ENCODE assay signal across 9 mouse cellular contexts in the genomic region with DNA sequence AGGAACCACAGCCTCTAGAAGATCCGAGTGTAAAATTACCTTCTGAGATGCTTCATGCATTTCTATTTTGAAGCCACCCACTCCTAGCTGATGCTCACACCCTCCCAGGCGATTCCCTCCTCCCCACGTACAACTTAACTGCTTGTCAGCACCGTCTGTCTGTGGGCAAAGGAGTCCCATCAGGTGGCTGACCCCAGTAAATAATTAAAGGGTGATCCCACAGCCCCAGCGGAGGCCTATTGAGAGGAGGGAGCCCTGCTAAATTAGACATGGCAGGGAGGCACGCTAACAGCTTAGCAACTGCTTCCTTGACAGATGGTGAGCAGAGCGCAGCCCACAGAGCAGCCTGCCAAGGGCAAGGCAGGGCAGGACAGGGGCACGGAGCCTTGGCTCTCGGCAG. TPM values are rescaled to one million over a fixed set of nuclear protein-coding genes. Genes with fewer than 3 reads are reported as not detected.
DNase-seq lines count a peak whose midpoint lies in the region; ATAC-seq and TF ChIP-seq lines count a peak whose summit lies in the region.
"Had no signal": no experiment of that assay in that cellular context is flagged by ENCODE, and none has a peak within 500 bp of the region (broad histone marks: within the 10 kb centered on the region; RNA-seq: fewer than 3 reads in every experiment).

No protein-coding gene starts in this region.

- no peak overlapping the region for H3K4me3 ChIP-seq in kidney, postnatal 0 days (replicated peaks; ENCODE audit: low read depth, low read length)
- H3K4me3 ChIP-seq in embryonic facial prominence, embryonic 10.5 days, result no peak overlapping the region

- no peak overlapping the region for H3K9ac ChIP-seq in kidney, postnatal 0 days (ENCODE audit: low read depth, low read length)
- H3K9ac ChIP-seq: lung, embryonic 14.5 days had no signal

- no peaks in the 10 kb centered on the region for H3K27me3 ChIP-seq in kidney, postnatal 0 days (ENCODE audit: insufficient read depth, low read length)
- no peaks in the 10 kb centered on the region for H3K27me3 ChIP-seq in embryonic facial prominence, embryonic 10.5 days (replicated peaks; ENCODE audit: low read depth, poor library complexity, severe bottlenecking)

- no peak for TF ChIP-seq CTCF in kidney, postnatal 0 days (IDR thresholded peaks at IDR 0.05; ENCODE audit: low read depth)

- peaks cover 22% of the 10 kb centered on the region for H3K4me1 ChIP-seq in kidney, postnatal 0 days (replicated peaks; ENCODE audit: insufficient read depth, low read length)
- H3K4me1 ChIP-seq in embryonic facial prominence, embryonic 10.5 days, result peaks cover 62% of the 10 kb centered on the region

- no peaks in the 10 kb centered on the region for H3K36me3 ChIP-seq in kidney, postnatal 0 days (ENCODE audit: insufficient read depth, low read length)
- H3K36me3 ChIP-seq in embryonic facial prominence, embryonic 10.5 days (replicated peaks), result no peaks in the 10 kb centered on the region

- H3K9me3 ChIP-seq in kidney, postnatal 0 days (replicated peaks; ENCODE audit: low read length), result no peaks in the 10 kb centered on the region
- no peaks in the 10 kb centered on the region for H3K9me3 ChIP-seq in embryonic facial prominence, embryonic 10.5 days

- peak; percentile 53 for DNase-seq in kidney, postnatal 0 days (ENCODE audit: low spot score)
- DNase-seq in kidney, postnatal 10 days, result no peak
- DNase-seq in embryonic facial prominence, embryonic 10.5 days (ENCODE audit: low spot score), result peak; percentile 33
- DNase-seq in layer of hippocampus, postnatal 36 days, result peak; percentile 46 to 59
- peak; percentile 63 to 69 for DNase-seq in right cerebral cortex, adult 2 months (ENCODE audit: low spot score in 2 of 2)
- DNase-seq in lung, postnatal 10 days, result no peak
- no peak for DNase-seq in adrenal gland, postnatal 25 days
- DNase-seq in lung, postnatal 25 days (ENCODE audit: low spot score), result no peak
- DNase-seq: lung, embryonic 14.5 days had no signal

- WGBS in kidney, postnatal 0 days, result 22% methylated on average over 9 of the region's 9 CpGs
- WGBS in embryonic facial prominence, embryonic 10.5 days, result 27% methylated on average over 9 of the region's 9 CpGs

- H3K27ac ChIP-seq in kidney, postnatal 0 days, result no peak overlapping the region
- peak overlapping the region; percentile 48; the same call in 1 of the 2 replicates for H3K27ac ChIP-seq in embryonic facial prominence, embryonic 10.5 days (replicated peaks)

- no peak overlapping the region for H3K4me2 ChIP-seq in kidney, postnatal 0 days (ENCODE audit: low read length)
- H3K4me2 ChIP-seq: lung, embryonic 14.5 days had no signal

- ATAC-seq in kidney, postnatal 0 days (replicated peaks; ENCODE audit: low FRiP score, low read depth), result no peak

RNA-seq across cellular contexts. Expression of a gene that starts 29.5 kb away (rescaled TPM):
- polyA plus RNA-seq in kidney, postnatal 0 days (2015; fragmentation: Nextera tagmentation; extraction: Ambion mirVana), result 1.7 and 1.8 TPM in 2 replicates
- 1.0 and 1.5 TPM in 2 replicates for polyA plus RNA-seq in embryonic facial prominence, embryonic 10.5 days (2016; fragmentation: Nextera tagmentation; extraction: Ambion mirVana)
- total RNA-seq in layer of hippocampus, postnatal 36 days (2021), result 100 to 1,000 TPM; 183 to 261 TPM
- total RNA-seq in adrenal gland, postnatal 25 days (2021), result 11.1 and 15.0 TPM in 2 replicates

Comparison
In these comparisons a context has a peak if more than half of its experiments do, and no peak if none do; other contexts are left out.
1. DNase-seq: peak in kidney, postnatal 0 days (single experiment), embryonic facial prominence, embryonic 10.5 days (single experiment), layer of hippocampus, postnatal 36 days (2 of 2) and right cerebral cortex, adult 2 months (2 of 2); none in kidney, postnatal 10 days (single experiment), lung, postnatal 10 days (single experiment), adrenal gland, postnatal 25 days (single experiment) and lung, postnatal 25 days (single experiment).
2. RNA of a gene that starts 29.5 kb away (total RNA-seq): 183 to 261 TPM in layer of hippocampus, postnatal 36 days; 11.1 to 15.0 TPM in adrenal gland, postnatal 25 days; every median in the first group is over 10 times any median in the second.